Mouse (Mus musculus) frontal cortex, postnatal 14 days (tissue): Measurements from ENCODE around the gene Vamp9.

Source experiments
- DNase-seq, 2 experiments: peaks; one replicate each; pipeline ENCODE4 v3.0.0; 2022; ENCODE audit warnings: low spot score in 2 of 2

The Vamp9 gene

DNA sequence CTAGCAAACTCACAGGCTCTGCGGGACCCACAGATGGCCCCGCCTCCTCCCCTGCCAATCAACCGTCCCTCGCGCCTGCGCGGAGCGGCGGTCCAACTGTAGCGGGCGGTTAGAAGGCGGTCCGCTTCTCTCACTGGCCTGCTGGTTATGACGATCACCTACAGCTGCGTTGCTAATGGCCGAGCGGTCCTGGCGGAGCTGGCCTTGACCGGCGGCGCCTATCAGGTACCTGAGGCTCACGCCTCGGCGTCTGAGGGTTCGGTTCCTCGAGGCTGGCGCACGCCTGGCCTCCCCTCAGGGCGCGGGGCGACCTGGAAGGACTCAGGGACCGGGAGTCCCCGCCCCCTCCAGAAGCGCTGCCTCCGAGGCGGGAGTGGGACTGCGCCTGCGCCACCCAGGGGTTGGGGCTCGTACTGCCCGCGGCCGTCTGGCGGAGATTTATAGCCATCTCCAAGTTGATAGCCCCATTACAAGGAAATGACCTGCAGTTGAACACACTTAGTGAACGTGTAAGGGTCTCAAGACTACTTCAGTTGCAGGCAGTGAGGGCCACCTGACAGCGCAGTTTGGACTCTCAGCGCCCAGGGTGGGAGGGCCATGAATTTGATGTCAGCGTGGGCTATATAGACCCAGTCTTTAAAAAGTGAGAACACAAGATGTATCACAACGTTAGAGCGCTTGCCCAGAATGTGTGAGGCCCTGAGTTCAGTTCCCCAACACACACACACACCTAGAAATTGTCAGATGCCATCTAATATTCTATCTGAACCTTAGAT is at the start of gene Vamp9:
Gene Vamp9, plus strand, starts transcription at position 74 of the 776 bp plus-strand sequence.
- peak; percentile 88 to 89 for DNase-seq

DNA sequence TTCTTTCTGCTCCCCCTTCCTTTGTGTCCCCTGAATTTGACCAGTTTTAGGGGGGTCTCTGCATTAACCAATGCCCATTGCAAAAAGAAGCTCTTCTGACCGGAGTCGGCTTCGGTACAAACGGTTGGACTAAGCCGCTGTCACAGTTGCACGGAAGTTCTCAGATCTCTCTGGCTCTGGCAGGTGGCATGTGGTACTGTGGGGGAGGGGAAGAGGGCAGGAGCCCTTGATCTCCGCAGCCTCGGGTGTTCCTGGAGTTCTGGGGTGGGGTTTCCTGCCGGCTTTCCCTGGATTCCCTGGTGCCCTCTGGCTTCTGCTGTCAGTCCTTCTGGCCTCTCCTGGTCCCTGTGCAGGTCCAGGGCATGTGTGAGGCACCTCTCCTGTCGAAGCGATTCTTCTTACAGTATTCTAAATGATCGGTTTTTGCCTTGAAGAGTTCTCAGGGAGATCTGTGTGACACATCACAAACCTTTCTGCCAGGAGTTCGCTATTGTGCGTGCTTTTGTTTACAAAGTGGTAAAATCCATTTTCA is 48.9 kb upstream of the Vamp9 start:
- no peak for DNase-seq

DNA sequence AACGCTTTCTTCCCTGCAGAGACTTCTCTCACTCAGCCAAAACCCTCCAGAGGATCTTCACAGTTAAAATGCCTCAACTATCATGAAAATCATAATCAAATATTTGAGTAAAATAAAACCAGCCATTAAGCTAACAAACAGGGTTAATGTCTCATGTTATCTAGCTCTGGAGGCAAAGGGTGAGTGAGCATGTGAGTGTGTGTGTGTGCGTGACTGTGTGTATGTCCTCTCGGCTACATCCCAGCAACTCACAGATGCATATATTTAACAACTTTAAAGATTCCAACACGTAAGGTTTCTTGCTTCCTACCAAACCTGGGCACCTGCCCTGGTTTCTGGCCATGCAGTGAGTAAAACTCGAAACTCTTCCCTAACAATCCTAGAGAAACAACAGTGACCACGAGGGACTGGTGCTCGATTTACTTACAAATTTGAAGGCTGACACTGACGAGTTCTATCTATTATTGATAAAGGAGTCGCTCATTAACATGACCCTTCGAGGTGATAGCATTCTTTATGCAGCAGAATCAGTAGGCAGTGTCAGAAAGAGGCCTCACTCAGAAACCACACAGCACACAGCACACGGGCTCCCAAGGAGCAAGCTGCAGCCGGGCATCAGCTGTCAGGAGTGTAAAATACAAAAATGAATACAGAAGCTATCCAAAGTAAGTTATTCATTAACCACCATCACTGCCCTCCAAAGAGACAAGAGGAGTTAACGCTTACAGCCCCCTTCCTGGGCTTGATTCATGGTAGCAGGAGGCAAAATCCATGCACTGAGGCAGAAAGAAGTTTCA is 46.2 kb upstream of the Vamp9 start:
- no peak for DNase-seq

GRCm38 (mm10) chr5:99861816-99862215 is 44.2 kb upstream of the Vamp9 start:
- DNase-seq = no peak

GRCm38 (mm10) chr5:99863656-99864380 is 42.2 kb upstream of the Vamp9 start:
- no peak for DNase-seq

- no peak for DNase-seq
These were observed 40.3 kb upstream of the Vamp9 start for GRCm38 (mm10) chr5:99865779-99866178.

DNA sequence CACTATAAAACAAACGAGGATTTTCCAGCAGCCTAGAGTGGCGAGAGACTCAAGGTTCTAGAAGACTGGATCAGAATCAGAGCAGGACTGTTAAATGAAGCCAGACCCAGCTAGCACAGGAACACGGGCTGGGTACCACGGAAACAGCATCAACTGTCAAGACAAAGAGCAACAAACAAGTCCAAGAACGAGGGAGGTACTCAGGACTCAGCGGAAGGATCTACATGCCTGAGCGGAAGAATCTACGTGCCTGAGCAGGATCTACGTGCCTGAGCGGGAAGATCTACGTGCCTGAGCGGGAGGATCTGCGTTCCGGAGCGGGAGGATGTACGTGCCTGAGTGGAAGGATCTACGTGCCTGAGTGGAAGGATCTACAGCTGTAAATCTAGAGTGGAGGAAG is 37.8 kb upstream of the Vamp9 start:
- no peak for DNase-seq

DNA sequence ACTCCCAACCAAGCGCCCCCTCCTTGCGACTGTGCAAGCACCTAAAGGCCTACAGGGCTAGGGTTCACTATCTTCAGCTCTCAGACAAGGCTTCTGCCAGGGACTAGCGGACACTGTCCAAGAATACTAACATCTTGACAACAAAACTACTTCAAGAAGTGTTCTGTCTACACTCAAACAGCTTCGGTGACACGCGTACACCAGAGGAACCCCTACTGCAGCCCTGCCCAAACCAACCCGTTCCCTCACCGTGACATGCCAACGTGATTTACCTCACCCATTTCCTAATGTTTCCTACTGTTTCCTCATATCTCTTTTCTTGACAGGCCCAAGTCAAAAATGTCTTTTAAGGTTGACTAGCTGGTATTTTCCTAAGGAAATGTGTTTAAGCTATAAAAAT is 37.1 kb upstream of the Vamp9 start:
- no peak for DNase-seq

DNA sequence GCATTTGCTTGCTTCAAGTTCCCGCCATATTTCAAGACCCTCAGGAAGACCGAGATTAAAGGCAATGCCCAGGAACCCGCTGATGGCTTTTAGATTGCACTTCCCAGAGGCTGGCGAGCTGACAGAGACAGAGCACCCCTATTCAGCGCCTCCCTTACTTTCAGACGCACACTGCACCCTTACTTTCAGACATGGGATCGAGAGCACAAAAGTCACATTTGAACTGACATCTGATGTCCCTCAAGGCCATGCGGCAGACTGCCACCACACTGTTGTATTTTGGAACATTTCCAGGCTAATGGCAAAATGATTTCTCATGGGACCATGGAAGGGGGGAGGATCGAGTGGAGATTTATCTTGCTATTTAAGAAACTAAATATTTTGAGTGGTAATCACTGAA is 28.5 kb upstream of the Vamp9 start:
- DNase-seq = no peak

DNA sequence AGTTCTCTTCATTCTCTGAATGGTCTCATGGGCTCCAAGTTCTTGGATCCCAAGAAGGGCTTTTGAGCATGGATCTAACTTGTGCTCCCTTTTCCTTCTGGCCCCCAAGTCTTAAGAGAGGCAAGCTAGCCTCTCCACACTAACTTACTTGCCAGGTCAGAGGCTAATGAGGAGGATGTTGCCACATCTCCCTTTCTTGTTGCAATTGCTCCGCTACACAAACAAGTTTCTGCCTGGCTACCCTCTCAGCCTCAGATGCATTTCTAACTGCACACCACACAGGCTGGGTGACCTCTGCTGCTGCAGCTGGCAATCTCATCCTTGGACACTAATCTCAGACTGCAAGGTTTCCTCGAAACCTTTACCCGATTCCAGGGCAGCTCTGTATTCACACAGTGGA is 23.6 kb upstream of the Vamp9 start:
- DNase-seq = no peak

DNA sequence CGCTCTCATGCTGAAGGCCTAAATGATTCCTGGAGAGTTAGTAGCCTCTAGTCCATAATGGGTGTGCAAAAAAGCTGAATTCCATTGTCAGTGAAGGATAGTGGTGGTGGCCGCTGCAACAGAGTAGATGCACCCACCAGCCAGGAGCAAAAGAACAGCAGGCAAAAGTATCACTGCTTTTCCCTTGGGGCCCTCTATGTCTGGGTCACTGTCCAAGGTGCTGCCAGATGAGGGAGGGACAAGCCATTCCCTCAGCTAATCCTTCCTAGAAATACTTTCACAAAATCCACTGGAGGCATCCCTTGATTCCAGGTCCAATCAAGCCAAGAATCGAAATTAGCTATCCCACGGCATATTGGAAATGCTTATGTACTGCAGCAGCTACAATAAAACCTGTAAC is 22.0 kb upstream of the Vamp9 start:
- DNase-seq = no peak

DNA sequence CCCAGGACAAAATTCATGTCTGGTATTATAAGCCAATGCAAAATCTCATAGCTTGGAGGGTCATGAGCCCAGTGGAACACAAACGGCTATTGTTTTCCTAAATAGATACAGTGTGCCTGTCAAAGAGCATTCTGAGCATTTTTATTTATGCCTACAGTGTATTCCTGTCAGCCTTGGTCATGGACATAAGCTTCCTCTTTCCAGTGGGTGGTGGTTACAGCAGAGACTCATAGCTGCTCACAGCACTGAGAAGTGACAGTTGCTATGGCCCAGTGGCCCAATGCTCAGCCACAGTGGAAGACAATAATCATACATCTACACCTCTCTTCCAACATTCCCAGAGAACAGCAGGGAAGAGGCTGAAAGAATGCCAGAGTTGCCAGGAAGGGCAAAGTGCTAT is 18.9 kb upstream of the Vamp9 start:
- DNase-seq = no peak

- DNase-seq = peak; percentile 61 to 70
These were observed 14.3 kb upstream of the Vamp9 start for GRCm38 (mm10) chr5:99891516-99892441.

DNA sequence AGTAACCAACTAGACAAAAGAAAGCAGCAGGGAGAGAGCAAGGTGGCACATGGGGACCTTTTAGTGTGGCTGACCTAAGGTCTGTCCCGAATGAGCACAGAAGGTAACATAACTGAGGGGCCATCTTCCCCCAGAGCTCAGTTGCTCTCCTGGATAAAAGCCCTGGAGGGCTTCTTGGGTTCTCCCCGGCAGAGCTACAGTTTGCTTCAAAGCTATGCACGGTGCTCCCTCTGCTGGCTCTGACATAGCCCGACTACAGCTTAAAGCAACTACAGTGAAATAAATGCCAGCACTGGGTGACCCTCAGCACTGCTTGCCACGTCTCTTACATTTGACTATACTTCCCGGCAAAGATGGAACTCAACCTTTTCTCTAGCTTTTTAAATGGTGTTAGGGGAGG is 6.0 kb upstream of the Vamp9 start:
- DNase-seq = peak; percentile 28 to 67

DNA sequence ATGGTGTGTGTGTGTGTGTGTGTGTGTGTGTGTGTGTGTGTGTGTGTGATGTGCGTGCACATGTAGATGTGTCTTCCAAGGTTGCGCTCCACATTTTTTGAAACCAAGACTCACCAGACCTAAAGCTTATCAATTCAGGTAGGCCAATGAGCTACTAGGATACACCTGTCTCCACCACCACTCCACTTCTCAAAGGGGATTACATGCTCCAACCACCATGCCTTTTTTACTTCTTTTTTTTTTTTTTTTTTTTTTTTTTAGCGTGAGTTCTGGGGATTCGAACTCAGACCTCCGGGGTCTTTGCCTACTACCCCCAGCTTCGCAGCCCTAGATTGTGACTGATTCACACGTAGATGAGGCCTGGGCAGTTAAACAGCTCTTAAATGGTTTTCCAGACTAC is 323 bp upstream of the Vamp9 start:
- DNase-seq = no peak

GRCm38 (mm10) chr5:99915494-99915893 is 9.4 kb downstream of the Vamp9 start:
- no peak for DNase-seq

DNA sequence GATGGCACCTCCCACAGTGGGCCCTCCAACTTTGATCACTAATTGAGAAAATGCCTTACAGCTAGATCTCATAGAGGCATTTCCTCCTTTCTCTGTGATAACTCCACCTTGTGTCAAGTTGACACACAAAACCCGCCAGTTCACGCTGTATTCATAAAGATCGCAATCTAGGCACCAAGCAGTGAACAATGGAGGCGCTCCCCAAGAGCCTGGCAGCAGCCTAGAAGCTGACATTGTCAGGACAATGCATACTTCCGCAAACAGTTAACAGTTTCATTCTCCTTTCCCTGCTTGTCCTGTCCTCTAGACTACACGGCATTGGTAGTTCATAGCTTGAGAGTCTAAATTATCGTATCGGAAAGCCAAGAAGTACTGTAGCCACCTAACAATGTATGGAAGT is 16.0 kb downstream of the Vamp9 start:
- no peak for DNase-seq

GRCm38 (mm10) chr5:99927951-99928350 is 21.9 kb downstream of the Vamp9 start:
- no peak for DNase-seq

DNA sequence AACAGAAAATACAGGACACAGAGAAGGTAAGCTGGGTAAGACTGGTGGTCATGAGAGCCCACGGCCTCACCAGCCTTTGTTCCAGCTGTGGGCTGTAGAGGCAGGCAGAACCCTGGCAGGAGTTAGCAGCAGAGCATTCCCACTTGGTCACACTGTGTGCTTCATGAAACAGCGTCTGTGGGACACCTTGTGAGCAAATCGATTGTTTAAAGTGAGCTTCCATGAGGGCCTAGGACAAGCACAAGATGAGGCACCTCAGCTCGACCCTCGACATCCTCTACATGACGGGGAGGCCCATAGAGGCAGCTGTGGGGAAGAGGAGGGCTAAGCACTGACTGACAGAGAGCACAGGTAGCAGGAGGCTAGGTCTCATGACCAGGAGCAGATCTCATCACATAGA is 25.9 kb downstream of the Vamp9 start:
- no peak for DNase-seq

GRCm38 (mm10) chr5:99939440-99939839 is 33.4 kb downstream of the Vamp9 start:
- DNase-seq = no peak

DNA sequence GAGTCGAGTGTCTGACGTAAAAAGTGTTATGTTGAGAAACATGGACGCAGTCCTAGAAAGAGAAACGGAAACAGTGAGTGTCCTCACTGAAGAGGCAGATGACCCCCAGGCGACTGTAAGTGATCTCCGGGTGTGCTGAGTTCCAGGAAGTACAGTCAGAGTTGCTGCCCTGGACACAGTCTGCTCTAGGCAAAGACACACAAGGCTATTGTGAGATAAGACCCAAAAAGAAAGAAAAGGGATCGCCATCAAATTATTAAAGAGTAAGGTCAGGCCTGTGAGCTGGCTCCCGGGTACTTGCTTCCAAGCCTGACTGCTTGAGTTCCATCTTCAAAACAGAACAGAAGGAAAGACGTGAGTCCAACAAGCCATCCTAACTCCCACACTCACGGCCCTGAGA is 35.2 kb downstream of the Vamp9 start:
- DNase-seq = no peak
